In genomic region chr11:54808177-54808576, GRCm38 (mm10) we compare ENCODE assay signal across 19 mouse cellular contexts. TPM values are rescaled to one million over a fixed set of nuclear protein-coding genes. Genes with fewer than 3 reads are reported as not detected.
DNase-seq lines count a peak whose midpoint lies in the region; ATAC-seq and TF ChIP-seq lines count a peak whose summit lies in the region.
"Had no signal": no experiment of that assay in that cellular context is flagged by ENCODE, and none has a peak within 500 bp of the region (broad histone marks: within the 10 kb centered on the region; RNA-seq: fewer than 3 reads in every experiment).

No protein-coding gene starts in this region.

- no peaks in the 10 kb centered on the region for H3K9me3 ChIP-seq in MEL (replicated peaks; ENCODE audit: insufficient read depth, low read length)
- no peaks in the 10 kb centered on the region for H3K9me3 ChIP-seq in heart, embryonic 11.5 days (replicated peaks; ENCODE audit: control insufficient read depth, low read length)
- H3K9me3 ChIP-seq: G1E; kidney, embryonic 15.5 days; liver, embryonic 13.5 days; megakaryocyte, embryonic 14.5 days had no signal

- no peak overlapping the region for H3K4me3 ChIP-seq in kidney, adult 2 months (ENCODE audit: insufficient read depth, low read depth, low read length)
- H3K4me3 ChIP-seq in MEL (ENCODE audit: control insufficient read depth in 1 of 2, insufficient read depth in 1 of 2, low read depth in 2 of 2, low read length in 2 of 2): peak overlapping the region; percentile 44 to 54; a peak in 3 of 4 replicates
- no peak overlapping the region for H3K4me3 ChIP-seq in small intestine, adult 2 months (ENCODE audit: low read depth, low read length)
- H3K4me3 ChIP-seq in heart, embryonic 11.5 days (ENCODE audit: low read depth, low read length): no peak overlapping the region
- H3K4me3 ChIP-seq: heart, embryonic 12.5 days; kidney, embryonic 15.5 days; liver, embryonic 13.5 days had no signal

- no peaks in the 10 kb centered on the region for H3K79me2 ChIP-seq in MEL (ENCODE audit: control insufficient read depth, insufficient read depth, low read length, poor library complexity)

- no peak overlapping the region; the same call in 1 of the 2 replicates for H3K9ac ChIP-seq in MEL (ENCODE audit: control insufficient read depth, low read depth, low read length, poor library complexity, severe bottlenecking)
- no peak overlapping the region for H3K9ac ChIP-seq in heart, embryonic 11.5 days (ENCODE audit: low read depth, low read length)
- H3K9ac ChIP-seq: heart, embryonic 12.5 days; kidney, embryonic 15.5 days; liver, embryonic 13.5 days had no signal

- no peak overlapping the region for H3K4me2 ChIP-seq in heart, embryonic 11.5 days
- H3K4me2 ChIP-seq: heart, embryonic 12.5 days; kidney, embryonic 15.5 days; liver, embryonic 13.5 days had no signal

- TF ChIP-seq CTCF in kidney, adult 2 months (conservative IDR thresholded peaks at IDR 0.05; ENCODE audit: insufficient read depth, insufficient read length, low read depth, low read length): no peak
- no peak for TF ChIP-seq CTCF in MEL (IDR thresholded peaks at IDR 0.05 in 2 of 3, conservative IDR thresholded peaks at IDR 0.05 in 1 of 3; ENCODE audit: control insufficient read depth in 1 of 3, insufficient read depth in 1 of 3, low read depth in 2 of 3, low read length in 3 of 3, poor library complexity in 1 of 3, severe bottlenecking in 1 of 3)
- TF ChIP-seq CTCF in small intestine, adult 2 months (IDR thresholded peaks at IDR 0.05; ENCODE audit: extremely low read depth, insufficient read length, insufficient replicate concordance, low read depth, low read length): no peak

- ATAC-seq in hematopoietic stem cell, adult 5-6 weeks (replicated peaks in 1 of 2; ENCODE audit: insufficient read depth in 1 of 2, low FRiP score in 2 of 2, low TSS enrichment in 1 of 2, low read depth in 1 of 2, poor library complexity in 2 of 2, severe bottlenecking in 2 of 2): peak; percentile 59 to 63
- no peak for ATAC-seq in heart, embryonic 11.5 days (replicated peaks; ENCODE audit: insufficient number of reproducible peaks, low FRiP score, low TSS enrichment)
- ATAC-seq: midbrain, embryonic 16.5 days had no signal

- no peak for TF ChIP-seq POLR2A in kidney, adult 2 months (IDR thresholded peaks at IDR 0.05; ENCODE audit: low read depth, low read length)
- no peak for TF ChIP-seq POLR2A in MEL (IDR thresholded peaks at IDR 0.05; ENCODE audit: control insufficient read depth in 1 of 2, insufficient read depth in 1 of 2, low read depth in 1 of 2, low read length in 2 of 2, poor library complexity in 1 of 2)
- no peak for TF ChIP-seq POLR2A in small intestine, adult 2 months (IDR thresholded peaks at IDR 0.05; ENCODE audit: low read depth, low read length)

- DNase-seq in kidney, adult 2 months: no peak
- no peak for DNase-seq in kidney, adult 11 months
- DNase-seq in MEL (ENCODE audit: low read depth, low spot score): peak; percentile 76
- DNase-seq in cerebellum, postnatal 14 days: no peak
- DNase-seq in heart, adult 18-20 months: no peak
- DNase-seq: adrenal gland, adult 8-10 months; cerebellum, adult 2 months; gastrocnemius, postnatal 14 days; liver, embryonic 13.5 days; right cerebral cortex, postnatal 14 days; thymus, adult 2 months had no signal

- no peak for TF ChIP-seq EP300 in MEL (IDR thresholded peaks at IDR 0.05; ENCODE audit: low read depth in 1 of 2, low read length in 2 of 2)

- WGBS in kidney, adult 2 months: 93% methylated on average over 4 of the region's 4 CpGs
- WGBS in small intestine, adult 2 months: 72% methylated on average over 4 of the region's 4 CpGs
- WGBS in heart, embryonic 11.5 days (ENCODE audit: insufficient replicate concordance): 74% methylated on average over 4 of the region's 4 CpGs

- peak overlapping the region; percentile 41; the same call in 1 of the 2 replicates for H3K27ac ChIP-seq in kidney, adult 2 months (ENCODE audit: insufficient read depth, low read depth, low read length)
- peak overlapping the region; percentile 84 for H3K27ac ChIP-seq in MEL (ENCODE audit: control insufficient read depth, low read depth, low read length)
- H3K27ac ChIP-seq in small intestine, adult 2 months (ENCODE audit: insufficient read depth, low read depth, low read length): peak overlapping the region; percentile 73
- no peak overlapping the region for H3K27ac ChIP-seq in heart, embryonic 11.5 days (ENCODE audit: low read depth, low read length)
- H3K27ac ChIP-seq: kidney, embryonic 15.5 days had no signal

- no peaks in the 10 kb centered on the region for H3K4me1 ChIP-seq in kidney, adult 2 months (ENCODE audit: control insufficient read depth, insufficient read depth, low read length)
- H3K4me1 ChIP-seq in MEL (ENCODE audit: control insufficient read depth in 1 of 2, insufficient read depth in 2 of 2, low read length in 2 of 2): peaks cover 8 to 16% of the 10 kb centered on the region in 2 experiments
- peaks cover 45% of the 10 kb centered on the region for H3K4me1 ChIP-seq in small intestine, adult 2 months (ENCODE audit: control insufficient read depth, insufficient read depth, insufficient read length, low read length)
- H3K4me1 ChIP-seq in heart, embryonic 11.5 days (ENCODE audit: control insufficient read depth, insufficient read depth, low read length): no peaks in the 10 kb centered on the region
- H3K4me1 ChIP-seq: heart, embryonic 12.5 days; liver, embryonic 13.5 days had no signal

- no peak for TF ChIP-seq RAD21 in MEL (IDR thresholded peaks at IDR 0.05; ENCODE audit: low read depth, low read length)

- no peaks in the 10 kb centered on the region for H3K27me3 ChIP-seq in kidney, adult 2 months (replicated peaks; ENCODE audit: control insufficient read depth, insufficient read depth, low read length)
- H3K27me3 ChIP-seq in MEL (ENCODE audit: control insufficient read depth in 1 of 2, insufficient read depth in 2 of 2, low read length in 2 of 2): no peaks in the 10 kb centered on the region
- no peaks in the 10 kb centered on the region for H3K27me3 ChIP-seq in small intestine, adult 2 months (ENCODE audit: control insufficient read depth, insufficient read depth, low read length)
- no peaks in the 10 kb centered on the region for H3K27me3 ChIP-seq in heart, embryonic 11.5 days (ENCODE audit: control insufficient read depth, insufficient read depth, low read length)
- H3K27me3 ChIP-seq: liver, embryonic 13.5 days had no signal

- no peaks in the 10 kb centered on the region for H3K36me3 ChIP-seq in kidney, adult 2 months (ENCODE audit: control insufficient read depth, insufficient read depth, low read length)
- H3K36me3 ChIP-seq in MEL (ENCODE audit: control insufficient read depth in 1 of 2, insufficient read depth in 2 of 2, low read length in 2 of 2): peaks cover 0 to 16% of the 10 kb centered on the region in 2 experiments; a peak in 2 of 4 replicates
- no peaks in the 10 kb centered on the region for H3K36me3 ChIP-seq in small intestine, adult 2 months (ENCODE audit: control insufficient read depth, insufficient read depth, low read length)
- H3K36me3 ChIP-seq in heart, embryonic 11.5 days (ENCODE audit: control insufficient read depth, insufficient read depth, low read length): no peaks in the 10 kb centered on the region
- H3K36me3 ChIP-seq: G1E; heart, embryonic 12.5 days; kidney, embryonic 15.5 days; liver, embryonic 13.5 days had no signal

TF ChIP-seq in MEL, 35 proteins besides CTCF, POLR2A, EP300 and RAD21:
- no peak for TF ChIP-seq ZNF384 (IDR thresholded peaks at IDR 0.05; ENCODE audit: low read depth, low read length)
- TF ChIP-seq SMC3 (IDR thresholded peaks at IDR 0.05; ENCODE audit: low read depth, low read length): no peak
- TF ChIP-seq ETS1 (IDR thresholded peaks at IDR 0.05; ENCODE audit: low read depth, low read length): peak; percentile 43; the same call in 1 of the 2 replicates
- no peak for TF ChIP-seq POLR2AphosphoS5 (IDR thresholded peaks at IDR 0.05; ENCODE audit: borderline replicate concordance, low read depth, low read length)
- TF ChIP-seq RCOR1 (IDR thresholded peaks at IDR 0.05; ENCODE audit: low read depth, low read length): no peak

RNA-seq across cellular contexts. Expression of gene Cdc42se2, which starts 20.7 kb away (rescaled TPM):
- polyA plus RNA-seq in kidney, adult 2 months (2012; rRNA removed): 26.5 and 30.6 TPM in 2 replicates
- total RNA-seq in MEL (2012; rRNA removed): 31.4 and 33.4 TPM in 2 replicates
- polyA plus RNA-seq in MEL (2012; ENCODE audit: insufficient read depth in 1 of 2, insufficient read length in 2 of 2, low read depth in 1 of 2, low replicate concordance in 2 of 2, missing spikeins in 1 of 2): 10 to 100 TPM; 30.1 to 47.4 TPM
- 94.8 and 117 TPM in 2 replicates for total RNA-seq in hematopoietic stem cell, adult 5-6 weeks (2017)
- polyA plus RNA-seq in small intestine, adult 2 months (2012; rRNA removed): 23.2 and 69.2 TPM in 2 replicates
- 65.6 and 70.3 TPM in 2 replicates for polyA plus RNA-seq in heart, embryonic 11.5 days (2014; fragmentation: Nextera tagmentation; extraction: Ambion mirVana)
- 10 to 100 TPM; 21.1 to 24.6 TPM for total RNA-seq in heart, adult 18-20 months (2021)

RNA-seq across cellular contexts. Expression of gene Lyrm7, which starts 52.5 kb away (rescaled TPM):
- 1.4 and 3.9 TPM in 2 replicates for polyA plus RNA-seq in kidney, adult 2 months (2012; rRNA removed)
- 12.3 and 12.7 TPM in 2 replicates for total RNA-seq in MEL (2012; rRNA removed)
- 100 to 1,000 TPM in 1 of 2 experiments, 10 to 100 TPM in 1; 20.9 to 188 TPM for polyA plus RNA-seq in MEL (2012; ENCODE audit: insufficient read depth in 1 of 2, insufficient read length in 2 of 2, low read depth in 1 of 2, low replicate concordance in 2 of 2, missing spikeins in 1 of 2)
- 2.5 and 3.1 TPM in 2 replicates for total RNA-seq in hematopoietic stem cell, adult 5-6 weeks (2017)
- 0.03 and 0.15 TPM in 2 replicates for polyA plus RNA-seq in small intestine, adult 2 months (2012; rRNA removed)
- polyA plus RNA-seq in heart, embryonic 11.5 days (2014; fragmentation: Nextera tagmentation; extraction: Ambion mirVana): 16.5 and 19.1 TPM in 2 replicates
- total RNA-seq in heart, adult 18-20 months (2021): 10 to 100 TPM; 30.9 to 34.4 TPM

RNA-seq across cellular contexts. Expression of gene Hint1, which starts 58.0 kb away (rescaled TPM):
- polyA plus RNA-seq in kidney, adult 2 months (2012; rRNA removed): 1,115 and 1,173 TPM in 2 replicates
- 567 and 640 TPM in 2 replicates for total RNA-seq in MEL (2012; rRNA removed)
- 1,000 to 10,000 TPM in 1 of 2 experiments, 100 to 1,000 TPM in 1; 529 to 2,790 TPM for polyA plus RNA-seq in MEL (2012; ENCODE audit: insufficient read depth in 1 of 2, insufficient read length in 2 of 2, low read depth in 1 of 2, low replicate concordance in 2 of 2, missing spikeins in 1 of 2)
- 302 and 467 TPM in 2 replicates for total RNA-seq in hematopoietic stem cell, adult 5-6 weeks (2017)
- polyA plus RNA-seq in small intestine, adult 2 months (2012; rRNA removed): 371 and 593 TPM in 2 replicates
- 632 and 639 TPM in 2 replicates for polyA plus RNA-seq in heart, embryonic 11.5 days (2014; fragmentation: Nextera tagmentation; extraction: Ambion mirVana)
- total RNA-seq in heart, adult 18-20 months (2021): 100 to 1,000 TPM; 303 to 309 TPM

Comparison
In these comparisons a context has a peak if more than half of its experiments do, and no peak if none do; other contexts are left out.
1. H3K4me3 ChIP-seq: peak in MEL (2 of 2); none in kidney, adult 2 months (single experiment), small intestine, adult 2 months (single experiment) and heart, embryonic 11.5 days (single experiment).